Mouse (Mus musculus) midbrain, embryonic 11.5 days (tissue): ENCODE results near the gene Nfia. TPM values are rescaled to one million over a fixed set of nuclear protein-coding genes. Genes with fewer than 3 reads are reported as not detected.

Experiments
- ATAC-seq: fragments of 200-750 bp; cut with Nextera tagmentation; 2 replicates; pipeline ENCODE4 v1.8.0; 2017; ENCODE audit warnings: moderate TSS enrichment, moderate library complexity; ENCODE audit not compliant: low FRiP score
- DNase-seq: peaks from one replicate; pipeline ENCODE4 v3.0.0; 2015; ENCODE audit warnings: low spot score; ENCODE audit errors: missing footprints
- H3K27ac ChIP-seq: fragments of 300-500 bp; sonication (generic); 2 replicates; pipeline ENCODE4 v1.5.1; 2014; ENCODE audit warnings: low read depth, low read length
- H3K27me3 ChIP-seq: fragments of 300-500 bp; sonication (generic); 2 replicates; pipeline ENCODE4 v1.6.1; 2014; ENCODE audit warnings: mild to moderate bottlenecking, low read length, moderate library complexity, mixed read lengths; ENCODE audit not compliant: control insufficient read depth, insufficient read depth
- H3K36me3 ChIP-seq: fragments of 300-500 bp; sonication (generic); 2 replicates; pipeline ENCODE4 v1.6.1; 2014; ENCODE audit warnings: mild to moderate bottlenecking, low read length, moderate library complexity, mixed read lengths; ENCODE audit not compliant: control insufficient read depth, insufficient read depth
- H3K4me1 ChIP-seq: fragments of 300-500 bp; sonication (generic); 2 replicates; pipeline ENCODE4 v1.6.1; 2014; ENCODE audit warnings: low read length; ENCODE audit not compliant: control insufficient read depth, insufficient read depth
- H3K4me2 ChIP-seq: fragments of 300-500 bp; sonication (generic); 2 replicates; pipeline ENCODE4 v1.6.1; 2014; ENCODE audit warnings: mild to moderate bottlenecking, moderate library complexity
- H3K4me3 ChIP-seq: fragments of 300-500 bp; sonication (generic); 2 replicates; pipeline ENCODE4 v1.5.1; 2014; ENCODE audit warnings: low read depth, low read length
- H3K9ac ChIP-seq: fragments of 300-500 bp; sonication (generic); 2 replicates; pipeline ENCODE4 v1.6.1; 2014; ENCODE audit warnings: low read length
- H3K9me3 ChIP-seq: fragments of 300-500 bp; sonication (generic); 2 replicates; pipeline ENCODE4 v1.6.1; 2016; ENCODE audit warnings: low read length; ENCODE audit not compliant: control insufficient read depth
- WGBS: fragments of 180-500 bp; shearing (Covaris S2); extraction: QIAGEN DNeasy Blood & Tissue Kit; methylation state at CpG from one replicate; pipeline ENCODE4 v1.1.7; 2014; 5-methylcytosine and 5-hydroxymethylcytosine counted together
- polyA plus RNA-seq: library from polyadenylated mRNA; unstranded; fragments of >200 nt; fragmentation: Nextera tagmentation; extraction: Ambion mirVana; gene quantifications from 2 replicates; pipeline ENCODE4 v1.2.1, GENCODE M21; 2014

Nfia gene
- polyA plus RNA-seq, 1 experiment from 2014 or later, result 14.1 TPM

GRCm38 (mm10) chr4:98114966-98115365 is 342.4 kb downstream of the Nfia start:
- DNase-seq (no peak), ATAC-seq (no peak)
- Histone ChIP-seq H3K9me3 (no peaks in the 10 kb centered on the region), H3K4me2 (no peak overlapping the region), H3K9ac (no peak overlapping the region), H3K27me3 (no peaks in the 10 kb centered on the region), H3K36me3 (no peaks in the 10 kb centered on the region), H3K4me3 (no peak overlapping the region), H3K4me1 (peaks cover 2% of the 10 kb centered on the region; the same call in 1 of the 2 replicates), H3K27ac (no peak overlapping the region)
- WGBS, result 80% methylated on average over 2 of the region's 2 CpGs

GRCm38 (mm10) chr4:98115401-98115800 is 342.9 kb downstream of the Nfia start:
- DNase-seq (no peak), ATAC-seq (no peak)
- H3K4me2 ChIP-seq, result no peak overlapping the region
- H3K9me3 ChIP-seq, result no peaks in the 10 kb centered on the region
- no peaks in the 10 kb centered on the region for H3K27me3 ChIP-seq
- H3K9ac ChIP-seq, result no peak overlapping the region
- no peak overlapping the region for H3K4me3 ChIP-seq
- no peak overlapping the region for H3K27ac ChIP-seq
- WGBS, result 90% methylated on average over 4 of the region's 4 CpGs
- 0 out of 2 replicates have a peak, but pooled peaks cover 2% of the 10 kb centered on the region for H3K4me1 ChIP-seq
- H3K36me3 ChIP-seq, result no peaks in the 10 kb centered on the region

DNA sequence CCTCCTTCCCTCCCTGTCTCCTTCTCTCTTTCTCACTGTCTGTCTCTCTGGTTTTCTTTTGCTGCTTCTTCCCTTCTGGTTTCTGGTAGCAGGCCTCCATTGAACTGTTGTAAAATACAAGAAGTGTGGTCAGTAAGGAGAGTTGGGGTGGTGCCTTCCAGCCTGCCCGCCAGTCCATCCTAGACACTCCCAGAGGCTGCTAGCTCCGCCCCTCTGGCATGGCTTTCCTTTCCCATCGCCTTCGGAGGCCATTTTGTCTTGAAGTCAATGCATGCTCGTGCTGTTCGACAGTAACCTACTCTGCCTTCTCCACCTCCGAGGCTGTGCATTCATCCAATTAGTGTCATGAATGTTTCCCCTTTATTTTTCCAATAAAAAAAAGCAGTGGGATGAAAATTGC is 343.5 kb downstream of the Nfia start:
- Histone ChIP-seq H3K9ac (no peak overlapping the region), H3K36me3 (no peaks in the 10 kb centered on the region), H3K4me1 (0 out of 2 replicates have a peak, but pooled peaks cover 2% of the 10 kb centered on the region), H3K4me2 (no peak overlapping the region), H3K9me3 (no peaks in the 10 kb centered on the region), H3K27me3 (no peaks in the 10 kb centered on the region), H3K4me3 (no peak overlapping the region), H3K27ac (no peak overlapping the region)
- DNase-seq, result no peak
- no peak for ATAC-seq
- 91% methylated on average over 7 of the region's 7 CpGs for WGBS

- 66% methylated on average over 3 of the region's 3 CpGs for WGBS
- Histone ChIP-seq H3K27me3 (no peaks in the 10 kb centered on the region), H3K9me3 (no peaks in the 10 kb centered on the region), H3K27ac (no peak overlapping the region), H3K36me3 (no peaks in the 10 kb centered on the region), H3K4me2 (no peak overlapping the region), H3K4me3 (no peak overlapping the region), H3K4me1 (0 out of 2 replicates have a peak, but pooled peaks cover 2% of the 10 kb centered on the region), H3K9ac (no peak overlapping the region)
- DNase-seq (no peak), ATAC-seq (no peak)
Measured at GRCm38 (mm10) chr4:98118126-98118525, 345.6 kb downstream of the Nfia start.

DNA sequence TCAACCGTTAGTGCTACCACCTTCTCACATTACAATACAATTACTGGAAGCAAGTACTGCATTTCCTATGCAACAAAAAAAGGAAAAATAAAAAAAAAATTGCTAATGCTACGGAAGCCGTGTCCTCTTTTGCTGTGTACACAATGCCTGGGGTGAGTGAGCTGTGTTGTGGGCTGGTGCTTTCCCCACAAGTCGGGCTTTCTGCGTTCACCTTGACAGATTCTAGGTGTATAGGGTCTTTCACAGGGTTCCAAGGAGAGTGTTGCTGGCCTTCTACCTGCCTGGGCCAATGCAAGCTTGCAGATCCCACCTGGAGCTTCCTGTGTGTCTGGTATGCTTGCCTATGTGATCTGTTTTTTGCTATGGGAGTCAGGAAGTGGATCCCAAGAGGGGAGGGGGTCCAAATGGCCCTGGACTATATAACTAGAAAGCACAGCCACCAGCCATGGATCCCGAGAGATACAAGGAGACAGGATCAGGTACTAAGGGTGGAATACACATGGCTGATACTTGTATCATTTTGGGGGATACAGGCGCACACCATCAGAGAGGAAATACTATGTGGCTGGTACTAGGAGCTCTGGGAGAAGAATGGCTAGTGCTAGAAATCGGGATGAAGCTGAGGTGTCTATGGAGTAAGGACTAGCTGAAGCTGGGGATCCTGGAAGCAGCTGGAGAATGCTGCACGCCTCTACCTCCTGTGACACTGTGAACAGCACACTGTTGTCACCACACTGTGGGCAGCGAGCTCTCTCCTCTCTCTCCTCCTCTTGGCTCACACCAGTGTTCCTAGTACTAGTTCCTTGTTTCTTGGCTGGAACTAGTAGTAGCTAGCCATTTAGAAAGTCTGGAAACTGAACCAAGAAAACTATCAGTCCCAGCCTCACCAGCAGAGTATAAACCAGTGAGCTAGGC is 346.5 kb downstream of the Nfia start:
- Histone ChIP-seq H3K4me3 (no peak overlapping the region), H3K27ac (no peak overlapping the region), H3K4me1 (0 out of 2 replicates have a peak, but pooled peaks cover 2% of the 10 kb centered on the region), H3K36me3 (no peaks in the 10 kb centered on the region), H3K9ac (no peak overlapping the region), H3K27me3 (no peaks in the 10 kb centered on the region), H3K9me3 (no peaks in the 10 kb centered on the region), H3K4me2 (no peak overlapping the region)
- DNase-seq (no peak), ATAC-seq (no peak)
- 77% methylated on average over 10 of the region's 10 CpGs for WGBS

GRCm38 (mm10) chr4:98119949-98120531 is 347.5 kb downstream of the Nfia start:
- Histone ChIP-seq H3K4me3 (no peak overlapping the region), H3K36me3 (no peaks in the 10 kb centered on the region), H3K4me1 (0 out of 2 replicates have a peak, but pooled peaks cover 2% of the 10 kb centered on the region), H3K27me3 (no peaks in the 10 kb centered on the region), H3K9me3 (no peaks in the 10 kb centered on the region), H3K4me2 (no peak overlapping the region), H3K27ac (no peak overlapping the region), H3K9ac (no peak overlapping the region)
- DNase-seq, result no peak
- no peak for ATAC-seq
- 89% methylated on average over 3 of the region's 3 CpGs for WGBS

DNA sequence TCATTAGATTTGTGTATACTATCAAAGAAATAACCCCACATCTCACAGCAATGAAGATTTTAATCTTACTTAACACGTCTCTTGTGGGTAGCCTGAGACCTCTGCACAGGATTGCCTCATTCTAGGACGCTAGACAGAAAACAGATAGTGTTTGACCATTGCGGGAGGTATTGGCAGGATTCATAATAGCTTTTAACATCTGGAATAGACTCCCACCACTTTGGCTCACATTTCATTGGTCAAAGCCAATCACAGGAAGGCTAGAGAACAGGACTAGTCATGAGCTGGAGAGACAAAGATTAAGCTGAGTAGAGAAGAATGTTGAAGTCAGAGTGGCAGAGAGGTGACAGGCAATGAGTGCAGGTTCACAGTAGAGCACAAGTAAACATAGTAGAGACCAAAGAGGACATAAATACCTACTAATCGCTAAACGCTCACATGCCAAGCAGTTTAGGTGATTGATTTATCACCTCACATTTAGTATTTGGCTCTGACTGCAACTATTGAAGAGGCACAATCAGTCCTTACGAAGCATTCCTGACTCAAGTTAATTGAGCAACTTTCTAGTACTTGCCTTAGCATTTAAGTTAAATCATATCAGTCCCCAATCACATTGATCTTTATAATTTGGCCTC is 348.3 kb downstream of the Nfia start:
- Histone ChIP-seq H3K9ac (no peak overlapping the region), H3K27ac (no peak overlapping the region), H3K27me3 (no peaks in the 10 kb centered on the region), H3K4me1 (0 out of 2 replicates have a peak, but pooled peaks cover 2% of the 10 kb centered on the region), H3K4me2 (no peak overlapping the region), H3K9me3 (no peaks in the 10 kb centered on the region), H3K36me3 (no peaks in the 10 kb centered on the region), H3K4me3 (no peak overlapping the region)
- WGBS, result 92% methylated on average over 6 of the region's 6 CpGs
- no peak for ATAC-seq
- no peak for DNase-seq

DNA sequence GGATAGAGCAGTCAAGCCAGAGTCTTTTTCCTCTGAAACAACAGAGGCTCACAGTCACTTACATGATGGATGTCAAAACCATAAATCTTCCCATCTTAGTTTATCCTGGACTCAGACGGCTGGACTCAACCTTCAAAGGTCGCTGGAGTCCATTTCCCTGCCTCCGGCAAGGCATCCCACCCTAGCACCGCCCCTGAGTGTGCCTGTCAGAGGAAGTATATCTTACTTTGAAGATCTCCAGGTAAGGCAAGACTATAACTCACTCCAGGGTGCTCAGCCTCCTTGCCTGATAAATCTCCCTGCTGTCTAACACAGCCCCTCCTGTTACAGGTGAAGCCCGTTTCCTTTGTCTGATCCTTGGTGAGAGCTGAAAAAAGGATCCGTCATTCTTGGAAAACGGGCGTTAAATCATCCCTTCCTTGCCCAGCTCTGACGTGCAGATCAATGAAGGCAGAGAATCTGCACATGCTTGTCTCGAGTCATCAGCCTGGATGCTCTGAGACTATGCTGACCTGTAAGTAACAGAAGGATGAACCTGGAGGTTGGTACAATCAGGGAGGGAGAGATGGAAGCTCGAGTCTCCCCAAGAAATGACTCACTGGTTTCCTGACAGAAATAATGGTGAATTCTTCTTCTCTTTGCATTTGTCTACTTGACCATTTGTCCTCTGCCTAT is 353.6 kb downstream of the Nfia start:
- 85% methylated on average over 11 of the region's 11 CpGs for WGBS
- ATAC-seq (no peak), DNase-seq (peak; percentile 31)
- Histone ChIP-seq H3K4me1 (no peaks in the 10 kb centered on the region), H3K4me3 (no peak overlapping the region), H3K36me3 (no peaks in the 10 kb centered on the region), H3K4me2 (no peak overlapping the region), H3K27me3 (no peaks in the 10 kb centered on the region), H3K9me3 (no peaks in the 10 kb centered on the region; the same call in 1 of the 2 replicates), H3K27ac (no peak overlapping the region), H3K9ac (no peak overlapping the region)
